Mouse (Mus musculus) small intestine, adult 2 months (tissue): ENCODE measurements around the gene Rnf224. TPM values are rescaled to one million over a fixed set of nuclear protein-coding genes. Genes with fewer than 3 reads are reported as not detected.

Experiments used
- H3K27ac ChIP-seq: fragments of 200-500 bp; 2 replicates; pipeline ENCODE4 v1.5.1; 2012; ENCODE audit warnings: low read depth, low read length, control low read depth, inconsistent platforms; ENCODE audit not compliant: insufficient read depth
- H3K27me3 ChIP-seq: fragments of 200-500 bp; 2 replicates; pipeline ENCODE4 v1.6.1; 2012; ENCODE audit warnings: mild to moderate bottlenecking, moderate library complexity, low read length, inconsistent platforms; ENCODE audit not compliant: control insufficient read depth, insufficient read depth
- H3K36me3 ChIP-seq: fragments of 200-500 bp; 2 replicates; pipeline ENCODE4 v1.6.1; 2012; ENCODE audit warnings: mild to moderate bottlenecking, low read length, control low read depth, inconsistent platforms; ENCODE audit not compliant: control insufficient read depth, insufficient read depth
- H3K4me1 ChIP-seq: fragments of 200-500 bp; 2 replicates; pipeline ENCODE4 v1.6.1; 2012; ENCODE audit warnings: low read length, inconsistent platforms, mixed read lengths; ENCODE audit not compliant: control insufficient read depth, insufficient read depth, insufficient read length
- H3K4me3 ChIP-seq: fragments of 200-500 bp; 2 replicates; pipeline ENCODE4 v1.5.1; 2012; ENCODE audit warnings: low read depth, mild to moderate bottlenecking, control low read depth, inconsistent platforms, low read length, moderate library complexity
- CTCF ChIP-seq: fragments of 200-500 bp; IDR thresholded peaks from 2 replicates; pipeline ENCODE4 v1.5.1; 2012; ENCODE audit warnings: low read depth, mild to moderate bottlenecking, control low read depth, inconsistent platforms, low read length, moderate library complexity, mixed read lengths; ENCODE audit not compliant: insufficient replicate concordance, insufficient read length; ENCODE audit errors: extremely low read depth
- POLR2A ChIP-seq: fragments of 200-500 bp; IDR thresholded peaks from 2 replicates; pipeline ENCODE4 v1.6.1; 2012; ENCODE audit warnings: low read depth, mild to moderate bottlenecking, control low read depth, inconsistent platforms, low read length, moderate library complexity
- WGBS: fragments of 180-500 bp; shearing (Covaris S2); methylation state at CpG from one replicate; pipeline ENCODE4 v1.1.7; 2018; 5-methylcytosine and 5-hydroxymethylcytosine counted together
- polyA plus RNA-seq: library from polyadenylated mRNA; depleted of rRNA; stranded (reverse); fragments of >200 nt; gene quantifications from 2 replicates; pipeline ENCODE4 v1.2.3, GENCODE M21; 2012; rRNA removed

Rnf224 gene
- polyA plus RNA-seq, 1 experiment: not detected

GRCm38 (mm10) chr2:25184496-25184895 is 52.1 kb downstream of the Rnf224 start:
- Histone ChIP-seq H3K27ac (no peak overlapping the region), H3K4me3 (no peak overlapping the region), H3K27me3 (no peaks in the 10 kb centered on the region), H3K36me3 (no peaks in the 10 kb centered on the region), H3K4me1 (peaks cover 20% of the 10 kb centered on the region)
- 93% methylated on average over 7 of the region's 7 CpGs for WGBS
- no peak for TF ChIP-seq POLR2A
- no peak for TF ChIP-seq CTCF

Other genes with a start within 250 kb of the Rnf224 start
- 93.0 and 100 TPM in 2 replicates for gene Nsmf, start 182.4 kb downstream of the Rnf224 start, polyA plus RNA-seq
- gene Entpd8, start 156.5 kb downstream of the Rnf224 start, polyA plus RNA-seq: 149 and 281 TPM in 2 replicates
- 14.1 and 15.5 TPM in 2 replicates for gene Noxa1, start 141.6 kb downstream of the Rnf224 start, polyA plus RNA-seq
- gene Nrarp, start 56.0 kb downstream of the Rnf224 start, polyA plus RNA-seq: 24.4 and 39.0 TPM in 2 replicates
- 37.3 and 49.3 TPM in 2 replicates for gene Tor4a, start 39.9 kb downstream of the Rnf224 start, polyA plus RNA-seq
- gene Nelfb, start 25.3 kb downstream of the Rnf224 start, polyA plus RNA-seq: 21.8 and 37.2 TPM in 2 replicates
- not detected in 2 replicates for gene Stpg3, start 22.1 kb downstream of the Rnf224 start, polyA plus RNA-seq
- gene Fam166a, start 18.0 kb downstream of the Rnf224 start, polyA plus RNA-seq: 0.10 TPM in 1 of 2 replicates, not detected in the other
- gene Tubb4b, start 12.1 kb downstream of the Rnf224 start, polyA plus RNA-seq: 481 and 881 TPM in 2 replicates
- 0.05 and 5.6 TPM in 2 replicates for gene Slc34a3, start 2.4 kb downstream of the Rnf224 start, polyA plus RNA-seq
- gene Rnf208, start 5.5 kb upstream of the Rnf224 start, polyA plus RNA-seq: 7.3 and 145 TPM in 2 replicates
- gene Cysrt1, start 5.7 kb upstream of the Rnf224 start, polyA plus RNA-seq: 1.7 and 10.7 TPM in 2 replicates
- 15.3 and 45.8 TPM in 2 replicates for gene AL732309.1, start 10.1 kb upstream of the Rnf224 start, polyA plus RNA-seq
- 29.8 and 51.5 TPM in 2 replicates for gene Tmem203, start 18.7 kb upstream of the Rnf224 start, polyA plus RNA-seq
- gene Tprn, start 25.8 kb upstream of the Rnf224 start, polyA plus RNA-seq: 183 and 436 TPM in 2 replicates
- gene Ssna1, start 35.7 kb upstream of the Rnf224 start, polyA plus RNA-seq: 40.7 and 55.9 TPM in 2 replicates
- gene Anapc2, start 35.7 kb upstream of the Rnf224 start, polyA plus RNA-seq: 31.0 and 71.6 TPM in 2 replicates
- not detected in 2 replicates for gene Tmem210, start 51.4 kb upstream of the Rnf224 start, polyA plus RNA-seq
- gene Lrrc26, start 53.1 kb upstream of the Rnf224 start, polyA plus RNA-seq: 49.7 and 138 TPM in 2 replicates
- gene Grin1, start 82.4 kb upstream of the Rnf224 start, polyA plus RNA-seq: 0.34 and 0.63 TPM in 2 replicates
- gene Man1b1, start 95.6 kb upstream of the Rnf224 start, polyA plus RNA-seq: 11.1 and 20.5 TPM in 2 replicates
- gene Dpp7, start 119.6 kb upstream of the Rnf224 start, polyA plus RNA-seq: 12.5 and 24.4 TPM in 2 replicates
- 130 and 360 TPM in 2 replicates for gene Uap1l1, start 128.9 kb upstream of the Rnf224 start, polyA plus RNA-seq
- gene Sapcd2, start 135.5 kb upstream of the Rnf224 start, polyA plus RNA-seq: 15.4 and 28.8 TPM in 2 replicates
- gene Entpd2, start 159.1 kb upstream of the Rnf224 start, polyA plus RNA-seq: 25.8 and 50.7 TPM in 2 replicates
- gene Npdc1, start 162.6 kb upstream of the Rnf224 start, polyA plus RNA-seq: 103 and 117 TPM in 2 replicates
- gene Fut7, start 186.5 kb upstream of the Rnf224 start, polyA plus RNA-seq: 0.68 and 0.76 TPM in 2 replicates
- gene Abca2, start 191.9 kb upstream of the Rnf224 start, polyA plus RNA-seq: 15.0 and 18.5 TPM in 2 replicates
- gene Clic3, start 220.1 kb upstream of the Rnf224 start, polyA plus RNA-seq: 0.38 and 12.0 TPM in 2 replicates
- 48.6 and 62.7 TPM in 2 replicates for gene Paxx, start 224.3 kb upstream of the Rnf224 start, polyA plus RNA-seq
- 0.28 and 0.39 TPM in 2 replicates for gene Ptgds, start 233.3 kb upstream of the Rnf224 start, polyA plus RNA-seq